Mouse (Mus musculus) embryonic facial prominence, embryonic 12.5 days (tissue): ENCODE results near the gene Olfr1163. TPM values are rescaled to one million over a fixed set of nuclear protein-coding genes. Genes with fewer than 3 reads are reported as not detected.
"Not testable (repeated sequence)": the region's sequence is repeated elsewhere in the genome, so short reads cannot be mapped to it uniquely, and the experiment has no call there.

Source experiments
- ATAC-seq: fragments of 200-750 bp; cut with Nextera tagmentation; 2 replicates; pipeline ENCODE4 v1.8.0; 2017; ENCODE audit not compliant: insufficient number of reproducible peaks, insufficient read depth, low FRiP score, low TSS enrichment
- H3K27ac ChIP-seq: fragments of 300-500 bp; sonication (generic); 2 replicates; pipeline ENCODE4 v1.5.1; 2016; ENCODE audit warnings: mild to moderate bottlenecking
- H3K27me3 ChIP-seq: fragments of 300-500 bp; sonication (generic); 2 replicates; pipeline ENCODE4 v1.6.1; 2016; ENCODE audit warnings: mild to moderate bottlenecking, moderate library complexity
- H3K36me3 ChIP-seq: fragments of 300-500 bp; sonication (generic); 2 replicates; pipeline ENCODE4 v1.6.1; 2016; ENCODE audit warnings: mild to moderate bottlenecking
- H3K4me1 ChIP-seq: fragments of 300-500 bp; sonication (generic); 2 replicates; pipeline ENCODE4 v1.6.1; 2016
- H3K4me2 ChIP-seq: fragments of 300-500 bp; sonication (generic); replicated peaks from 2 replicates; pipeline ENCODE4 v1.6.1; 2016; ENCODE audit warnings: mild to moderate bottlenecking, moderate library complexity
- H3K4me3 ChIP-seq: fragments of 300-500 bp; sonication (generic); 2 replicates; pipeline ENCODE4 v1.5.1; 2016; ENCODE audit warnings: mild to moderate bottlenecking
- H3K9ac ChIP-seq: fragments of 300-500 bp; sonication (generic); 2 replicates; pipeline ENCODE4 v1.6.1; 2016; ENCODE audit warnings: mild to moderate bottlenecking, moderate library complexity
- H3K9me3 ChIP-seq: fragments of 300-500 bp; sonication (generic); 2 replicates; pipeline ENCODE4 v1.6.1; 2016; ENCODE audit warnings: mild to moderate bottlenecking, moderate library complexity
- WGBS: fragments of 180-500 bp; shearing (Covaris S2); methylation state at CpG from one replicate; pipeline ENCODE4 v1.1.7; 2016; 5-methylcytosine and 5-hydroxymethylcytosine counted together
- polyA plus RNA-seq: library from polyadenylated mRNA; unstranded; fragments of >200 nt; fragmentation: Nextera tagmentation; extraction: Ambion mirVana; gene quantifications from 2 replicates; pipeline ENCODE4 v1.2.1, GENCODE M21; 2016

Olfr1163 gene
- polyA plus RNA-seq, result not detected in 2 replicates

DNA sequence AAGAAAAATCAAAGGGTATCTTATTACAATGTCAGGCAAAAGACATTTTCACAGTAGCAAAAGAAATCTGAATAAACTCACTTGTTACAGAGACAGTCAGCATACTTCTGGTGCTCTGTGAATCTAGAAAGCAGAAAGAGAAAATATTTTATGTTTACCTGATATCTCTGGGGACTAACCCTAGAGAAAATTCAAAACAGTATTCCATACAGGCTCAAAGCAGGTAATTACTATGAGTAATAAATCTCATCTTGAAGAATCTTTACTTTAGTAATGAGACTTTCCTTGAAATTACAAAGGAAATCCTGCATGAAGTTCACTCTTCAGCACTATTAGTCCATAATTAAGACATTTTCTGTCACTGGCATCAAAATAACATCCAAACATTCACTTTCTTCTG, at the start of gene Olfr1163:
Olfr1163 (minus strand) TSS at position 101 of the 400 bp plus-strand sequence.
- H3K27me3 ChIP-seq, result no peaks in the 10 kb centered on the region
- no peak within 1 kb of the TSS for H3K4me3 ChIP-seq
- no peaks in the 10 kb centered on the region for H3K36me3 ChIP-seq
- no peak within 1 kb of the TSS for H3K27ac ChIP-seq
- ATAC-seq, result no peak
- H3K9me3 ChIP-seq, result no peaks in the 10 kb centered on the region
- no peak within 1 kb of the TSS for H3K4me2 ChIP-seq
- H3K9ac ChIP-seq, result no peak within 1 kb of the TSS
- no peaks in the 10 kb centered on the region for H3K4me1 ChIP-seq

GRCm38 (mm10) chr2:88093866-88094265, 22.2 kb upstream of the Olfr1163 start, which contains the start of gene Olfr1164:
Olfr1164 (minus strand) TSS chr2:88093966.
- Histone ChIP-seq H3K4me1 (no peaks in the 10 kb centered on the region), H3K9ac (no peak within 1 kb of the TSS)
- WGBS, result 77% methylated on average over 4 of the region's 4 CpGs

GRCm38 (mm10) chr2:88063587-88063986, 8.0 kb downstream of the Olfr1163 start:
- no peak for ATAC-seq
- H3K4me2 ChIP-seq, result no peak overlapping the region
- H3K27ac ChIP-seq, result no peak overlapping the region
- H3K9me3 ChIP-seq, result no peaks in the 10 kb centered on the region
- no peak overlapping the region for H3K4me3 ChIP-seq
- WGBS, result 81% methylated on average over 2 of the region's 2 CpGs
- no peaks in the 10 kb centered on the region for H3K36me3 ChIP-seq
- no peak overlapping the region for H3K9ac ChIP-seq
- no peaks in the 10 kb centered on the region for H3K4me1 ChIP-seq
- H3K27me3 ChIP-seq, result no peaks in the 10 kb centered on the region

More at GRCm38 (mm10) chr2:88093866-88094265, 22.2 kb upstream of the Olfr1163 start, which contains the start of gene Olfr1164:
- H3K9me3 ChIP-seq, result no peaks in the 10 kb centered on the region
- H3K27me3 ChIP-seq, result no peaks in the 10 kb centered on the region
- H3K4me3 ChIP-seq, result no peak within 1 kb of the TSS
- ATAC-seq, result no peak
- H3K4me2 ChIP-seq, result no peak within 1 kb of the TSS
- H3K27ac ChIP-seq, result no peak within 1 kb of the TSS
- no peaks in the 10 kb centered on the region for H3K36me3 ChIP-seq

GRCm38 (mm10) chr2:88051029-88051428, 20.6 kb downstream of the Olfr1163 start, which contains the start of gene Olfr1162:
Olfr1162 (minus strand) TSS chr2:88051129.
- Histone ChIP-seq H3K9ac (no peak within 1 kb of the TSS), H3K4me3 (no peak within 1 kb of the TSS), H3K27me3 (no peaks in the 10 kb centered on the region), H3K4me1 (no peaks in the 10 kb centered on the region), H3K4me2 (no peak within 1 kb of the TSS), H3K27ac (no peak within 1 kb of the TSS), H3K36me3 (no peaks in the 10 kb centered on the region), H3K9me3 (no peaks in the 10 kb centered on the region)
- WGBS, result 89% methylated on average over 1 of the region's 1 CpGs
- no peak for ATAC-seq

DNA sequence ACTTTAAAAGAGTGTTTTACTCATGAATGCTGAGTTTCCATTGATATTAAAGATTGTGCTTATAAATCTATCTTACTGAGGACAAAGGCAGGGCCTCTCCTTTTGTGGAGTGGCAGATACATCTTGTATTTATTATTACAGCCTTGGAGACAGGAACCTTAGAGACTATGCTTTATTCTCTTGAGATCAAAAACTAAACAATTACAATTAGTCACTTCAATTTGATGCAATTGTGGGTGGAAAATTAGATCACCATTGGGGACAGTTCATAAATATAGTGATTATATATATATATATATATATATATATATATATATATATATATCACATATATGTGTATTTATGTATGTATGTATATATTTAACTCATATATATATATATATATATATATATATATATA, 34.0 kb downstream of the Olfr1163 start, which contains the start of gene Olfr73:
Olfr73 (minus strand) TSS at position 101 of the 400 bp plus-strand sequence.
- Histone ChIP-seq H3K36me3 (no peaks in the 10 kb centered on the region), H3K27ac (no peak within 1 kb of the TSS), H3K4me2 (no peak within 1 kb of the TSS)

DNA sequence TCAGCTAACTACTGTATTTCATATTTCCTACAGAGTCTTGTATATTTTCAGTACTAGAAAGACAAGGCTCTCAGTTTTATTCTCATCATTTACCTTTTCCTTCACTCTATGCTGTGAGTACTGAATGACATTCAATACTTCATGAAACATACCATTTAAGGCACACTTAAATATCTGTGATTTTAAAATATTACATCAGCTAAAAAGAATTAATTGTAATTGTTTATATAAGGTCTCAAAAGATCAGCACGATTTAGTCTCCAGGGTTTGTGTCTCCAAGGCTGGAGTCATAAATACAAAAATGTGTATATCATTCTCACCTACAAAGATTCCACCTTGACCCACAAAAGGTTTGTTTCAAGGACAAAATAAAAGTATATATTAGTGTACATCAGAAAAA, 49.2 kb downstream of the Olfr1163 start, which contains the start of gene Olfr1161:
Olfr1161 (plus strand) TSS at position 301 of the 400 bp plus-strand sequence.
- H3K4me1 ChIP-seq, H3K9me3 ChIP-seq, H3K27ac ChIP-seq, H3K36me3 ChIP-seq, H3K9ac ChIP-seq, H3K4me2 ChIP-seq, H3K4me3 ChIP-seq, H3K27me3 ChIP-seq, ATAC-seq: not testable (repeated sequence)
- 76% methylated on average over 1 of the region's 1 CpGs for WGBS

More for the DNA sequence above, 34.0 kb downstream of the Olfr1163 start, which contains the start of gene Olfr73:
- Histone ChIP-seq H3K27me3 (no peaks in the 10 kb centered on the region), H3K4me1 (no peaks in the 10 kb centered on the region), H3K4me3 (no peak within 1 kb of the TSS), H3K9me3 (no peaks in the 10 kb centered on the region), H3K9ac (no peak within 1 kb of the TSS)
- ATAC-seq, result no peak

Other genes starting within 250 kb of the Olfr1163 start
- gene Olfr1148, start 241.3 kb downstream of the Olfr1163 start, polyA plus RNA-seq, result not detected in 2 replicates
- gene Olfr1150-ps1, start 227.8 kb downstream of the Olfr1163 start, polyA plus RNA-seq, result not detected in 2 replicates
- not detected in 2 replicates for gene Olfr1151, start 216.0 kb downstream of the Olfr1163 start, polyA plus RNA-seq
- 0.03 TPM in 1 of 2 replicates, not detected in the other for gene Olfr1152, start 205.3 kb downstream of the Olfr1163 start, polyA plus RNA-seq
- gene Olfr1153, start 176.9 kb downstream of the Olfr1163 start, polyA plus RNA-seq, result not detected in 2 replicates
- gene Olfr1154, start 166.7 kb downstream of the Olfr1163 start, polyA plus RNA-seq, result not detected in 2 replicates
- not detected in 2 replicates for gene Olfr1155, start 126.7 kb downstream of the Olfr1163 start, polyA plus RNA-seq
- not detected in 2 replicates for gene Olfr1156, start 118.7 kb downstream of the Olfr1163 start, polyA plus RNA-seq
- not detected in 2 replicates for gene Olfr1157, start 103.5 kb downstream of the Olfr1163 start, polyA plus RNA-seq
- gene Olfr74, start 97.2 kb downstream of the Olfr1163 start, polyA plus RNA-seq, result not detected in 2 replicates
- gene Olfr1158, start 81.7 kb downstream of the Olfr1163 start, polyA plus RNA-seq, result not detected in 2 replicates
- not detected in 2 replicates for gene Olfr1160, start 63.6 kb downstream of the Olfr1163 start, polyA plus RNA-seq
- gene Olfr1161, start 49.1 kb downstream of the Olfr1163 start, polyA plus RNA-seq, result not detected in 2 replicates
- gene Olfr73, start 34.1 kb downstream of the Olfr1163 start, polyA plus RNA-seq, result not detected in 2 replicates
- gene Olfr1162, start 20.7 kb downstream of the Olfr1163 start, polyA plus RNA-seq, result not detected in 2 replicates
- not detected in 2 replicates for gene Olfr1164, start 22.1 kb upstream of the Olfr1163 start, polyA plus RNA-seq
- gene Olfr1166, start 56.4 kb upstream of the Olfr1163 start, polyA plus RNA-seq, result not detected in 2 replicates
- not detected in 2 replicates for gene Olfr1167, start 83.4 kb upstream of the Olfr1163 start, polyA plus RNA-seq
- gene Olfr1168, start 110.0 kb upstream of the Olfr1163 start, polyA plus RNA-seq, result not detected in 2 replicates
- gene Olfr1170, start 156.5 kb upstream of the Olfr1163 start, polyA plus RNA-seq, result not detected in 2 replicates
- gene Olfr1173, start 208.0 kb upstream of the Olfr1163 start, polyA plus RNA-seq, result not detected in 2 replicates
- gene Olfr1174-ps, start 243.3 kb upstream of the Olfr1163 start, polyA plus RNA-seq, result not detected in 2 replicates